Mouse (Mus musculus): ENCODE measurements around the gene Strip2. TPM values are rescaled to one million over a fixed set of nuclear protein-coding genes. Genes with fewer than 3 reads are reported as not detected.

Gene Strip2
- polyA plus RNA-seq, 1 experiment from 2014 or later = 0.65 TPM

DNA sequence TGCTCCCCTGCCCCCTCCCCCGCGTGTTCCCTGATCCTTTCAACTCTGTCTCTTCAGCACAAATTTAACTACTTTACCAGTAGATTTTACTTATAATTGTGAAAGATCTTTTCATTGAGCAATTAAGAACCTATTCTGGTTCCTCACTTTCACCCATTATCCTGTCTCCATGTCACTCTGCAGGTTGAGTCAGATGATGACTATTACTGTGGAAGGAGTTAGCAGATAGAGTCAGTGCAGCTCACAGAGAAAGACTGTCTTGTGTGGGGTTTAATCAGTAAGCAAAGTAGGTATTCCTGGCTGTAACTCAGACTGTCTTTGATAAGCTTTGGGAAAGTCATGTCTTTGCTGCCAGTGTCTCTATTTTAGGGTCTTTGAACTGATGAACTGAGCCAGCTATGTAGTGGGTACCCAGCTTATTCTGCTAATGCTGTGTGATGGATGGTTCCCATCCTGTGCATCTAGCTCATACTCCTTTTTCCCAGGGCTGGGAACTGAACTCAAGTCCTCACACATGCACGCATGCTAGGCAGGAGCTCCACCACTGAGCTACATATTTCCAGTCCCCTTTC is 13.4 kb upstream of the Strip2 start:
- Histone ChIP-seq H3K4me1 (no peaks in the 10 kb centered on the region), H3K27me3 (ENCODE audit: low read depth, poor library complexity, severe bottlenecking) (no peaks in the 10 kb centered on the region), H3K36me3 (peaks cover 38% of the 10 kb centered on the region), H3K4me3 (no peak overlapping the region), H3K9me3 (replicated peaks) (no peaks in the 10 kb centered on the region), H3K27ac (replicated peaks) (no peak overlapping the region)
- DNase-seq (ENCODE audit: low spot score) = no peak
- 96% methylated on average over 3 of the region's 3 CpGs for WGBS

GRCm38 (mm10) chr6:29904281-29904680 is 12.5 kb upstream of the Strip2 start:
- Histone ChIP-seq H3K27me3 (ENCODE audit: low read depth, poor library complexity, severe bottlenecking) (no peaks in the 10 kb centered on the region), H3K27ac (replicated peaks) (no peak overlapping the region), H3K9me3 (replicated peaks) (no peaks in the 10 kb centered on the region), H3K4me1 (no peaks in the 10 kb centered on the region), H3K4me3 (no peak overlapping the region), H3K36me3 (peaks cover 38% of the 10 kb centered on the region)
- DNase-seq (ENCODE audit: low spot score) = no peak
- 93% methylated on average over 3 of the region's 3 CpGs for WGBS

DNA sequence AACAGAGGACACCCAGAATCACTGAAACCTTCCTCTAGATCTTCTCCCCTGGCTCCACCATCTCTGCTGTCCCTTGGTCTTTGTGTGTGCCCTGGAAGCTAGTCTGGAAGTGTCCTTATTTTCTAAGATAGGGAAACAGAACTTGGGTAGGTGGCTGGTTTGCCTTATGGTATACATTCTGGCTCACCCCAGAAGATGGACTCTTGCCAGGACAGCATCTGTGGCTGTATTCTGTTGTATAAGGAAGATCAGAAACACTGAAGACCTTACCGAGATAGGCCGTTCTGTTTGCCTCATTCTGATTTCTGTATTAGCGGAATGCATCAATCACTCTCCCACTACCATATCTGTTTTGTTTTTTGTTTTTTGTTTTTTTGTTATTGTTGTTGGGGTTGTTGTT is 6.2 kb upstream of the Strip2 start:
- Histone ChIP-seq H3K36me3 (peaks cover 19% of the 10 kb centered on the region), H3K27me3 (ENCODE audit: low read depth, poor library complexity, severe bottlenecking) (peaks cover 13% of the 10 kb centered on the region), H3K27ac (replicated peaks) (no peak overlapping the region), H3K4me3 (no peak overlapping the region), H3K9me3 (replicated peaks) (no peaks in the 10 kb centered on the region), H3K4me1 (no peaks in the 10 kb centered on the region)
- WGBS = 97% methylated on average over 3 of the region's 3 CpGs
- no peak for DNase-seq (ENCODE audit: low spot score)

DNA sequence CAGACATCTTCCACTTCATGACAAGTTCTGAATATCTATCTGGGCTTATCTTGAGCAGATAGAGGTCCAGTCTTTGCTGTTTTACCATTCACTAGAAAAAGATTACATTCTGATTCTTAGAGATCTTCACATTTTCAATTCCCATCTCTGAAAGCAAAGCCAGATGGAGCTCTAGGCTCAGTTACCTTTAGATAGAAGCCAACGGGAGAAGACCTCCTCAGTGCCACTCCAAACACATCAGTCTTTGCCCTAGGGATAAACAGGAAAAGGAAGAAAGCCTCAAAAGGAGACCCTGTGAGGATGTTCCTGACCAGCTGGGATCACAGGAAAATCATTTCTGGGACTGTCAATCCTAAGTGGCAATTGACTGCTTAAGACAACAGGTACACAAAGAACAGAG is 3.1 kb upstream of the Strip2 start:
- 66% methylated on average over 1 of the region's 1 CpGs for WGBS
- peaks cover 36% of the 10 kb centered on the region for H3K27me3 ChIP-seq (ENCODE audit: low read depth, poor library complexity, severe bottlenecking)
- no peak overlapping the region for H3K27ac ChIP-seq (replicated peaks)
- no peak for DNase-seq (ENCODE audit: low spot score)
- H3K4me3 ChIP-seq = no peak overlapping the region
- H3K4me1 ChIP-seq = peaks cover 13% of the 10 kb centered on the region
- H3K36me3 ChIP-seq = peaks cover 8% of the 10 kb centered on the region; the same call in 1 of the 2 replicates
- no peaks in the 10 kb centered on the region for H3K9me3 ChIP-seq (replicated peaks)

DNA sequence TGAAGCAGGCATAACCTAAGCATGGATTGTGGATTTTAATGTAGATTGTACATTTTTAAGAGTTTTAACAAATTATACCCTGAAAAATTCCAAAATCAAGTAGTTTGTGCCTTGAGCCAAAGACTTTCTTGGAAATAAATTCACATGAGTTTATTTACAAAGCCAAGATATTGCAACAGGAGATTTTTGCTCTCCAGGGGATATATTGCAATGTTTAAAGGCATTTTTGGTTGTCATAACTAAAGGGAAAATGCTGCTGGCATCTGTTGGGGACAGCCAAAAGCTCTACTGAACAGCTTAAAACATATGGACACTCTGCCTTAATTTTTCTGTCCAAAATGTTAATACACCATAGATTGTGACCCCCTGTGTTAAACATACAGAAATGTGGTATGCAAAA is 2.7 kb upstream of the Strip2 start:
- H3K9me3 ChIP-seq (replicated peaks) = no peaks in the 10 kb centered on the region
- H3K27me3 ChIP-seq (ENCODE audit: low read depth, poor library complexity, severe bottlenecking) = peaks cover 40% of the 10 kb centered on the region
- H3K4me1 ChIP-seq = peaks cover 13% of the 10 kb centered on the region
- no peak for DNase-seq (ENCODE audit: low spot score)
- peaks cover 6% of the 10 kb centered on the region; the same call in 1 of the 2 replicates for H3K36me3 ChIP-seq
- H3K4me3 ChIP-seq = no peak overlapping the region
- H3K27ac ChIP-seq (replicated peaks) = no peak overlapping the region

GRCm38 (mm10) chr6:29915836-29916235 is 976 bp upstream of the Strip2 start:
- H3K4me3 ChIP-seq = peak overlapping the region; percentile 77; the same call in 1 of the 2 replicates
- H3K4me1 ChIP-seq = peaks cover 13% of the 10 kb centered on the region
- no peak for DNase-seq (ENCODE audit: low spot score)
- H3K9me3 ChIP-seq (replicated peaks) = no peaks in the 10 kb centered on the region
- peaks cover 49% of the 10 kb centered on the region for H3K27me3 ChIP-seq (ENCODE audit: low read depth, poor library complexity, severe bottlenecking)
- 31% methylated on average over 9 of the region's 9 CpGs for WGBS
- no peak overlapping the region for H3K27ac ChIP-seq (replicated peaks)
- no peaks in the 10 kb centered on the region for H3K36me3 ChIP-seq

DNA sequence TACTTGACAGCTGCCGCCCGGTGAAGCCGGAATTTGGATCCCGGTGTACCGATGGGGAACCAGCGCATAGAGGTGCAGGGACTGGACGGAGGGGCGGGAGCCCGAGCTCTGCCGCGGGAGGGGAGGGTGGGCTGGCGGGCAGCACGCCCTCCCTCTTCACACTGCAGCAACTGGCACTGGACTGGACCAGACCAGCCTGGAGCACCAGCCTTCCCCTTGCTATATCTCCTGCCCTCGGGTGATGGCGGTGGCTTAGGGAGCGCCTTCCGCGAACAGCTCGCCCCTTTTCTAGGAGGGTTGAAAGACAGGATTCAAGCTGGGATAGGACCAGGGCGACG is 540 bp downstream of the Strip2 start:
- WGBS = under 1% methylated on average over 21 of the region's 21 CpGs
- Histone ChIP-seq H3K4me1 (peaks cover 13% of the 10 kb centered on the region), H3K36me3 (no peaks in the 10 kb centered on the region), H3K27ac (replicated peaks) (no peak overlapping the region; the same call in 1 of the 2 replicates), H3K4me3 (peak overlapping the region; percentile 77), H3K27me3 (ENCODE audit: low read depth, poor library complexity, severe bottlenecking) (peaks cover 49% of the 10 kb centered on the region), H3K9me3 (replicated peaks) (no peaks in the 10 kb centered on the region)
- no peak for DNase-seq (ENCODE audit: low spot score)

GRCm38 (mm10) chr6:29917947-29918346 is 1.1 kb downstream of the Strip2 start:
- Histone ChIP-seq H3K4me1 (peaks cover 13% of the 10 kb centered on the region), H3K36me3 (no peaks in the 10 kb centered on the region), H3K27ac (replicated peaks) (no peak overlapping the region), H3K4me3 (0 out of 2 replicates have a peak overlapping the region, but pooled peaks have one; percentile 77), H3K9me3 (replicated peaks) (no peaks in the 10 kb centered on the region), H3K27me3 (ENCODE audit: low read depth, poor library complexity, severe bottlenecking) (peaks cover 49% of the 10 kb centered on the region)
- DNase-seq (ENCODE audit: low spot score) = no peak
- 47% methylated on average over 4 of the region's 4 CpGs for WGBS

GRCm38 (mm10) chr6:29923501-29923900 is 6.7 kb downstream of the Strip2 start:
- H3K36me3 ChIP-seq = no peaks in the 10 kb centered on the region
- H3K4me3 ChIP-seq = no peak overlapping the region
- no peak overlapping the region for H3K27ac ChIP-seq (replicated peaks)
- WGBS = 81% methylated on average over 4 of the region's 4 CpGs
- no peaks in the 10 kb centered on the region for H3K9me3 ChIP-seq (replicated peaks)
- peaks cover 6% of the 10 kb centered on the region; the same call in 1 of the 2 replicates for H3K4me1 ChIP-seq
- no peak for DNase-seq (ENCODE audit: low spot score)
- H3K27me3 ChIP-seq (ENCODE audit: low read depth, poor library complexity, severe bottlenecking) = peaks cover 23% of the 10 kb centered on the region

DNA sequence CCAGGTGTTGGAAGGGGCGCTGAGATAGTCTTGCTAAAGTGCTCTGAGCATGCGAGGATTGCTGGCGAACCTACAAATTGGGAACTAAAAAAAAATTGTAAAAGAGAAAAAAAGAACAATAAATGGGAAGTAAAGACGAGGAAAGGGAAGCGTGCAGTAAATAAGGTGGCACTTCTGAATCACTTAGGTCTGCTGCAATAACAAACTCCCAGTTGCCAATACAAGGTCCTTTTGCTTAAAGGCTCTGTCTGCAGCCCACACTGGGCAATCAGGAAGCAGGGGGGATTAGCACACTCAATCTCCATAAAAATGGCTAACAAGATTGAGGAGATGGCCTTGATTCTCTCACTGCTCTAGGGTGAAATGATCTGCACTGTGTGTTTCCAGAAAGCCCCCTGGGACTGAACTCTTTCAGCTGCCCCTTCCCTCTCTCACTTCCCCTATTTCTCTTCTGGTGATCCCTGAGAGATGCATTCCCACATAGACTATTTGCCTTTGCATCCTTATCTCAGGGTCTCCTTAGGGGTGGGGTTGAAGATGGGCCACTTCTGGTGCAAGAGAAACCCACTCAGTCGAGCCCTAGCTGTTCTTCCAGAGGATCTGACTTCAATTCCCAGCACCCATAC is 8.9 kb downstream of the Strip2 start:
- 71% methylated on average over 6 of the region's 6 CpGs for WGBS

GRCm38 (mm10) chr6:29930087-29930486 is 13.3 kb downstream of the Strip2 start:
- DNase-seq (ENCODE audit: low spot score) = no peak
- no peak overlapping the region for H3K4me3 ChIP-seq
- peaks cover 2% of the 10 kb centered on the region; the same call in 1 of the 2 replicates for H3K27me3 ChIP-seq (ENCODE audit: low read depth, poor library complexity, severe bottlenecking)
- H3K36me3 ChIP-seq = no peaks in the 10 kb centered on the region
- peaks cover 6% of the 10 kb centered on the region; the same call in 1 of the 2 replicates for H3K4me1 ChIP-seq
- H3K27ac ChIP-seq (replicated peaks) = no peak overlapping the region
- H3K9me3 ChIP-seq (replicated peaks) = no peaks in the 10 kb centered on the region

More for the DNA sequence above, 8.9 kb downstream of the Strip2 start:
- Histone ChIP-seq H3K9me3 (replicated peaks) (no peaks in the 10 kb centered on the region), H3K27ac (replicated peaks) (no peak overlapping the region), H3K4me3 (no peak overlapping the region), H3K27me3 (ENCODE audit: low read depth, poor library complexity, severe bottlenecking) (peaks cover 7% of the 10 kb centered on the region; the same call in 1 of the 2 replicates), H3K36me3 (no peaks in the 10 kb centered on the region), H3K4me1 (peaks cover 6% of the 10 kb centered on the region; the same call in 1 of the 2 replicates)
- DNase-seq (ENCODE audit: low spot score) = no peak

DNA sequence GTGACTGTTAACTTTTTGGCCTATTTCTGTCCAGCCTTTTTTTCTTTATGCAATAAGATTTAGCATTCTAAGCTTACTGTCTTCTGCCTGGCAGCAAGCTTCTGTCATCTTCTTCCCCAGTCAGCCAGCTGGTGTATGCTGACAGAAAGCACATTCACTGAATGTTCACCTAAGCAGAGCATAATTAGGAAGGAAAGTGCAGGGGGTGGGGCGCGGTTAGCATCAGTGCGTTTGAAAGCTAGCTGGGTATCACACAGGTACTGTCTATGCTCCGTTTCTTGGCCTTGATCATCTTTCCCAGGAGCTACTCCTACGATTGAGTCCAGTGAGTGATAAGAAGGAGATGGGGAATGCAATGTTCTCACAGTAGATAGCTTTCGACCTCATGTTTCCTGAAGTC is 13.9 kb downstream of the Strip2 start:
- H3K36me3 ChIP-seq = no peaks in the 10 kb centered on the region
- no peak overlapping the region for H3K27ac ChIP-seq (replicated peaks)
- WGBS = 86% methylated on average over 6 of the region's 6 CpGs
- H3K9me3 ChIP-seq (replicated peaks) = no peaks in the 10 kb centered on the region
- no peak for DNase-seq (ENCODE audit: low spot score)
- H3K4me3 ChIP-seq = no peak overlapping the region
- H3K4me1 ChIP-seq = peaks cover 5% of the 10 kb centered on the region; the same call in 1 of the 2 replicates
- no peaks in the 10 kb centered on the region for H3K27me3 ChIP-seq (ENCODE audit: low read depth, poor library complexity, severe bottlenecking)

- Histone ChIP-seq H3K27ac (replicated peaks) (no peak overlapping the region), H3K27me3 (ENCODE audit: low read depth, poor library complexity, severe bottlenecking) (no peaks in the 10 kb centered on the region), H3K4me3 (no peak overlapping the region), H3K9me3 (replicated peaks) (no peaks in the 10 kb centered on the region), H3K4me1 (no peaks in the 10 kb centered on the region), H3K36me3 (no peaks in the 10 kb centered on the region)
- DNase-seq (ENCODE audit: low spot score) = no peak
- WGBS = 88% methylated on average over 4 of the region's 4 CpGs
These were observed 14.4 kb downstream of the Strip2 start for GRCm38 (mm10) chr6:29931181-29931580.
